Mouse (Mus musculus) Patski (cell line): ENCODE results near the gene Spag8. TPM values are rescaled to one million over a fixed set of nuclear protein-coding genes. Genes with fewer than 3 reads are reported as not detected.

ENCODE experiments used
- ATAC-seq: fragments of 100-300 bp; one replicate; pipeline ENCODE4 v1.8.0; 2021
- CTCF ChIA-PET: fragments of 350-600 bp; sonication (Branson Sonifier 250); formaldehyde crosslinking; loops from one replicate; lab custom pipeline; 2022; ENCODE audit warnings: inconsistent platforms; lab: Charles Lee
- POLR2A ChIA-PET: fragments of 350-600 bp; sonication (Branson Sonifier 250); formaldehyde crosslinking; loops from one replicate; lab custom pipeline; 2022; ENCODE audit warnings: antibody characterized with exemption, inconsistent platforms; lab: Charles Lee
- DNase-seq: peaks from one replicate; pipeline ENCODE4 v3.0.0-alpha.2; 2011; ENCODE audit warnings: low read depth, low spot score
- H3K27me3 ChIP-seq: fragments of 371-371 bp; one replicate; pipeline ENCODE4 v1.5.1; 2021
- CTCF ChIP-seq: fragments of 100-300 bp; IDR thresholded peaks from one replicate; pipeline ENCODE4 v1.5.1; 2021
- in situ Hi-C: fragments of 300-500 bp; cut with MboI; formaldehyde crosslinking; loops from 3 replicates; pipeline ENCODE4 v1.11.1; 2018; ENCODE audit warnings: low pct_unique_long_range_greater_than_20kb, mixed read lengths
- polyA plus RNA-seq: library from polyadenylated mRNA; unstranded; gene quantifications from one replicate; pipeline ENCODE4 v1.2.3, GENCODE M21; 2021

The Spag8 gene
- polyA plus RNA-seq, 1 experiment from 2014 or later: 0.50 TPM

DNA sequence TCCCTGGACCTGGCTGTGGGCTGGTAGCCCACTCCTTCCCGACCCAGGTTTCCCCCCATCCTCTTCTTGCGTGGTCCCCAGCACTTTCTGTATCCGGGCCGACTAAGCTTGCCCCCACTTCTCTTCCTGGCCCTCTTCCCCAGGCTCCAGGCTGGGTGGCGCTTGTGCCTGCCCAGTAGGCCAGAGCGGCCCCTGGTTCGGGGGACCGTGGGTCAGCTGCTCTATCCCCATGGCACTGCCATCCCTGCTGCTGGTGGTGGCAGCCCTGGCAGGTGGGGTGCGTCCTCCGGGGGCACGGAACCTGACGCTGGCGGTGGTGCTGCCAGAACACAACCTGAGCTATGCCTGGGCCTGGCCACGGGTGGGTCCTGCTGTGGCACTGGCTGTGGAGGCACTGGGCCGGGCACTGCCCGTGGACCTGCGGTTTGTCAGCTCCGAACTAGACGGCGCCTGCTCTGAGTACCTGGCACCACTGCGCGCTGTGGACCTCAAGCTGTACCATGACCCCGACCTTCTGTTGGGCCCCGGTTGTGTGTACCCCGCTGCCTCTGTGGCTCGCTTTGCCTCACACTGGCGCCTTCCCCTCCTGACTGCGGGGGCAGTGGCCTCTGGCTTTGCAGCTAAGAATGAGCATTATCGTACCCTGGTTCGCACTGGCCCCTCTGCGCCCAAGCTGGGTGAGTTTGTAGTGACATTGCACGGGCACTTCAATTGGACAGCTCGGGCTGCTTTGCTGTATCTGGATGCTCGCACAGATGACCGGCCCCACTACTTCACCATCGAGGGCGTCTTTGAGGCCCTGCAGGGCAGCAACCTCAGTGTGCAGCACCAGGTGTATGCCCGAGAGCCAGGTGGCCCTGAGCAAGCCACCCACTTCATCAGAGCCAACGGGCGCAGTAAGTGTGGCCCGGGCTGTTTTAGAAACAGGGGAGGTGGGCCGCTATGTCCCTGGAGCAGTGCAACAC lies 21.2 kb downstream of the Spag8 start:
- TF ChIP-seq CTCF: no peak
- CTCF ChIA-PET: interaction anchor here (1.0 to 1.3 kb wide), 2 partner anchors 34 kb away, joined by 3 to 4 read pairs; no protein-coding TSS in a partner anchor
- ATAC-seq (no peak), DNase-seq (no peak)
- no peaks in the 10 kb centered on the region for H3K27me3 ChIP-seq
- POLR2A ChIA-PET: interaction anchor here (1.8 kb wide), 1 partner anchor 36 kb away, joined by 5 read pairs; no protein-coding TSS in a partner anchor
- in situ Hi-C loops: loop anchor here (5.0 kb wide), 1 partner anchor 75 kb away; no protein-coding TSS in a partner anchor

DNA sequence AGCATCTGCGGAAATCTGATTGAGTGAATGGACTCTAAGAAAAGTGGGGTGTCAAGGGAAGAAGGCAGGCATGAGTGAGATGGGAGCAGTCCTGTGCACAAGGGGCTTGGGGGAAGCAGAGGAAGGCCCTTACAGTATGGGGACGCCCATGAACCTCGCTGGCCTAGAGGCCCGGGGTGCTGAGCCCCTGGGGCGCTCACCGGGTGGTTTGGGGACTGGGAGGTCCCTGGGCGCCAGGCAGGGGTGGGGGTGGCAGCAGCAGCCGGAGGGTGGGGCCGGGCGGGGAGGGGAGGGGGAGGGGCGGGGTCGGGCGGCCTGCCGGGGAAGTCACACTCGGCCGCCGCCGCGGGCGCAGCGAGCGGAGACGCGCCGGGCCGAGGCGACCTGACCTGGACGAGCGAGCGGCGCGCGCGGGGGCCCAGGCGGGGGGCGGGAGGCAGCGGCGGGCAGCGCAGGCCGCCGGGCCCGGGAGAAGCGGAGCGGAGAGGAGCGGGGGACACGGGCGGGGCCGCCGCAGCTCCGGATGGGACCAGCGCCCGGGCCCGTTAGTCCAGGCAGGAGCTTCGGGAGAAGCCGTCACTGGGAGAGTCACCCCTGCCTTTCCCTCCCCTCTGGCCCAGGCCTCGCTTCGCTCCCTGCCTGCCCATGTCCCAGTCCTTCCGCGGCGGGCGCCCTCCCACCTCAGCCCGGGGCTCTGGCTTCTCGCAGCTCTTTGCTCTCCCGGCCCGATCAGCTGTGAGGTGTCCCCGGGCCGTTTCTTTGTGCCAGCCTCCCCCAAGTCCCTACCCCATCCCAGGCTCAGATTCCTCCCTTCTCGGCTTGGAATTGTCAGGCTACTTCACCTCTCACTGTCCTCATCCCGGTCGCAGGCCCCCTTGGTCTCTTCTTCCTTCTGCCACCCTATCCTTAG lies 22.1 kb downstream of the Spag8 start, which contains the start of gene Npr2:
TSS of gene Npr2 (plus strand) at position 890 of the 910 bp plus-strand sequence.
- in situ Hi-C loops: loop anchor here (5.0 kb wide), 1 partner anchor 76 kb away; no protein-coding TSS in a partner anchor

DNA sequence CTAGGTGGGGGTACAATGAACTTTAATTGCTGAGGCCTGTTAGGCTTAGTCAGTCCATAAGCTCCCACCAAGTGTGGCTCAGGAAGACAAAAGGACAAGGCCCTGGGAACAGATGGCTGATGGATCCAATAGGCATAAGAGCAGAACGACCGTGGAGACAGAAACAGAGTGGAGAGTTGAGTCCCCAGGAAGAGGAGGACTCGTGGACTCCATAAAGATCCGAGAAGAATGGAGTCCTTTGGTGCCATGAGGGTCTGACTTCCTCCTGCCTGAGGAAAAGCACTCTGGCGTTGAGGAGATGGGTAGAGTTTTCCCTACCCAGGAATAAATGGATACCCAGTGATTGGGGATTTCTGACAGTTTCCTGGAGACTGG lies 22.7 kb downstream of the Spag8 start:
- no peaks in the 10 kb centered on the region for H3K27me3 ChIP-seq
- ChIA-PET POLR2A (interaction anchor here (1.0 to 1.3 kb wide), 2 partner anchors 24 to 36 kb away, joined by 3 to 4 read pairs; no protein-coding TSS in a partner anchor), CTCF (interaction anchor here (0.7 to 1.8 kb wide), 17 partner anchors 11 to 113 kb away, joined by 3 to 15 read pairs (median 4); partner anchors contain the start of genes Creb3, Hint2, Olfr71 and Tln1)
- DNase-seq (no peak), ATAC-seq (no peak)
- in situ Hi-C loops: loop anchor here (5.0 kb wide), 1 partner anchor 77 kb away; no protein-coding TSS in a partner anchor
- no peak for TF ChIP-seq CTCF

More for the DNA sequence above, 22.1 kb downstream of the Spag8 start, which contains the start of gene Npr2:
- no peak for TF ChIP-seq CTCF
- ChIA-PET CTCF (interaction anchor here (1.0 to 1.8 kb wide), 9 partner anchors 13 to 113 kb away, joined by 3 to 15 read pairs (median 4); partner anchors contain the start of gene Hint2), POLR2A (interaction anchor here (1.0 to 1.8 kb wide), 3 partner anchors 24 to 37 kb away, joined by 3 to 5 read pairs (median 4); no protein-coding TSS in a partner anchor)
- H3K27me3 ChIP-seq: no peaks in the 10 kb centered on the region
- DNase-seq (no peak), ATAC-seq (peak; percentile 26)

- CTCF ChIA-PET: interaction anchor here (0.7 to 1.8 kb wide), 21 partner anchors 11 to 203 kb away, joined by 3 to 15 read pairs (median 4); partner anchors contain the start of genes Creb3, Hint2, Olfr71 and Tln1
- peak; percentile 49 for ATAC-seq
Measured at GRCm38 (mm10) chr4:43630030-43630581, 23.3 kb downstream of the Spag8 start.

DNA sequence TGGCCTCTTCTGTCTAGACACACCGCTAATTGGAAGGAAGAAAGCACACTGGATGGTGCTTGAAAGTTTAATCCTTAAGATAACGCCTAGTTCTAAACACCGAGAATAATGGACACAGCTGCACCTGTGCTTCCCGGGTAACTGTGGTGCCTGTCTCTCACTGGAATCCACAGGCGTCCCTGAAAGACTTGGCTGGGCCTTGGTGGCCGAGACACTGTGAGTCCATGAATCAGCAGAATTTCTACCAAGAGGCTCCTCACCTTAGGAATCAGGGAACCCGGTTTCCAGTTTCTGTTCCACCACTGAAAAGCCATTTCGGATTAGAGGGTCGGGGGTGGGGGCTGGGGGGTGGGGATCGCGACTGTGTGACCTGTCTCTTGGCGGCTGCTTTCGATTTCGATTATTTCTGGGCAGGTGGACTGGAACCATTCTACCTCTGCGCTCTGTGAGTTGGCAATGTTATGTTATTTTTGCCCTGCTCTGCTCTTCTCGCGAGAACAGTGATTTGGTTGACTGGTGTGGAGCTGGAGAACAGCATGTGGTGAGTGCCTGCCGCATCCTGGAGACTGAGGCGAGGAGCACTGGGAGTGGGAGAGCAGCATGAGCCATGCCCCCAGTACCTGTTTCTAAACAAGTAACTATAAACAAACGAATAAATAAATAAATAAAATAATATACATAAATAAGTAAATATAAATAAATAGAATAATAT lies 24.1 kb downstream of the Spag8 start:
- no peaks in the 10 kb centered on the region for H3K27me3 ChIP-seq
- DNase-seq: no peak
- ChIA-PET CTCF (interaction anchor here (1.0 to 1.8 kb wide), 18 partner anchors 12 to 204 kb away, joined by 3 to 15 read pairs (median 4); partner anchors contain the start of genes Creb3, Olfr71 and Tln1), POLR2A (no interaction called here)
- no peak for TF ChIP-seq CTCF
- in situ Hi-C loops: no loop called here
- ATAC-seq: no peak

More at GRCm38 (mm10) chr4:43630030-43630581, 23.3 kb downstream of the Spag8 start:
- no peak for TF ChIP-seq CTCF
- POLR2A ChIA-PET: interaction anchor here (1.0 to 1.3 kb wide), 2 partner anchors 23 to 37 kb away, joined by 3 to 4 read pairs; no protein-coding TSS in a partner anchor
- H3K27me3 ChIP-seq: no peaks in the 10 kb centered on the region
- in situ Hi-C loops: loop anchor here (5.0 kb wide), 1 partner anchor 77 kb away; no protein-coding TSS in a partner anchor
- peak; percentile 59 for DNase-seq

- CTCF ChIA-PET: no interaction called here
- TF ChIP-seq CTCF: no peak
Measured at GRCm38 (mm10) chr4:43620146-43620778, 33.1 kb downstream of the Spag8 start.

DNA sequence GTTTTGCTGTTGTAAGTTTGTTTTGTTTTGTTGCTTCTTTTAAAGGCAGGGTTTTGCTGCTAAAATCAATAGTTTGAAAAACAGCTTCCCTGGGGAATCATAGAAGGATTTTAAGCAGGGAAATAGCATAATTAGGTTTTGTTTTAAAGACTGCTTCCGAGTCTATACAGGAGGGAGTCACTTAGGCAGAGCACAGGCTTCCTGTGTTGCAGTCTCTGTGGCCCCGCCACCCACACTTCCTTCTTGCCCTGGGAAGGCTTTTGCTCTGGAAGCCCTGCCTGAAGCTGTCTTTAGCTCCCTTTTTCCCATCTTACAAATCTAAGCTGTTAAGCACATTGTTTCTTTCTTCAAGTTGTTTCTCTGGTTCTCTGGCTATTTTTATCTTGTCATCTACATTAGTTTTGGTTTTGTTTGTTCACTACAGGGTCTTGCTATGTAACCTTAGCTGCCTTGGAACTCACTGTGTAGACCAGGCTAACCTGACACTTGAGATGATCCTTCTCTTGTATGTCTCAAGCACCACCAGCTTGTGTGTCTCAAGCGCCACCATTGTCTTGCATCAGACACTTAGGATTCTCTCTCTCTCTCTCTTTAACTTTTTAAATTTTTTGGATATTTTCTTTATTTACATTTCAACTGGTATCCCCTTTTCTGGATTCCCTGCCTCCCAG lies 40.2 kb downstream of the Spag8 start:
- POLR2A ChIA-PET: no interaction called here
- no peak for TF ChIP-seq CTCF
- DNase-seq (no peak), ATAC-seq (no peak)
- H3K27me3 ChIP-seq: no peaks in the 10 kb centered on the region
- CTCF ChIA-PET: no interaction called here
- in situ Hi-C loops: no loop called here

More at GRCm38 (mm10) chr4:43620146-43620778, 33.1 kb downstream of the Spag8 start:
- no peak for DNase-seq
- ATAC-seq: no peak
- H3K27me3 ChIP-seq: no peaks in the 10 kb centered on the region
- in situ Hi-C loops: no loop called here
- POLR2A ChIA-PET: no interaction called here

DNA sequence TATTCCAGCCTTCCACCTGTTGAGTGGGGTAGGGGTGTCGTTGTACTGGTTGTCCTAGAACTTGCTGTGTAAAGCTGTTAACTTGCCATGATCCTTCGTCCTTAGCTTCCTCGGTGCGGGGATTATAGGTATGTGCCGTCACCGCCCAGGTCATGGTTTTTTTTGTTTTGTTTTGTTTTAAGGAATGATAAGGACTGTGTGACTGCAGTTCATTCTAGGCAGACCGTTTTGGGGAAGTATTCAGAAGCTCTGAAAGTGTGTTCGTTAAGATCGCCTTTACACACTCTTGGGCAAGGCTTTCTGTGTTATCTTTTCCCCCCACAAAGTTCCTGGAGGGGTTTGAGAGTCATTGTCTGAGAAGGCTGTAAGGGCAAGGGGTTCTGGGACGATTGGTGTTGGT lies 40.9 kb downstream of the Spag8 start:
- in situ Hi-C loops: no loop called here
- ATAC-seq: no peak
- no peak for DNase-seq
- ChIA-PET POLR2A (no interaction called here), CTCF (no interaction called here)
- H3K27me3 ChIP-seq: no peaks in the 10 kb centered on the region
- no peak for TF ChIP-seq CTCF
